Mouse (Mus musculus) cortical plate, adult 2 months (tissue): ENCODE results near the gene Itpkc.

Experiments
- CTCF ChIP-seq: fragments of 200-500 bp; IDR thresholded peaks from 2 replicates; pipeline ENCODE4 v1.5.1; 2011; ENCODE audit warnings: mild to moderate bottlenecking, control low read depth, low read length; ENCODE audit not compliant: insufficient read depth; ENCODE audit errors: extremely low read depth
- POLR2A ChIP-seq: fragments of 200-500 bp; IDR thresholded peaks from 2 replicates; pipeline ENCODE4 v1.6.1; 2011; ENCODE audit warnings: mild to moderate bottlenecking, low read length, control low read depth; ENCODE audit not compliant: insufficient read depth; ENCODE audit errors: extremely low read depth

DNA sequence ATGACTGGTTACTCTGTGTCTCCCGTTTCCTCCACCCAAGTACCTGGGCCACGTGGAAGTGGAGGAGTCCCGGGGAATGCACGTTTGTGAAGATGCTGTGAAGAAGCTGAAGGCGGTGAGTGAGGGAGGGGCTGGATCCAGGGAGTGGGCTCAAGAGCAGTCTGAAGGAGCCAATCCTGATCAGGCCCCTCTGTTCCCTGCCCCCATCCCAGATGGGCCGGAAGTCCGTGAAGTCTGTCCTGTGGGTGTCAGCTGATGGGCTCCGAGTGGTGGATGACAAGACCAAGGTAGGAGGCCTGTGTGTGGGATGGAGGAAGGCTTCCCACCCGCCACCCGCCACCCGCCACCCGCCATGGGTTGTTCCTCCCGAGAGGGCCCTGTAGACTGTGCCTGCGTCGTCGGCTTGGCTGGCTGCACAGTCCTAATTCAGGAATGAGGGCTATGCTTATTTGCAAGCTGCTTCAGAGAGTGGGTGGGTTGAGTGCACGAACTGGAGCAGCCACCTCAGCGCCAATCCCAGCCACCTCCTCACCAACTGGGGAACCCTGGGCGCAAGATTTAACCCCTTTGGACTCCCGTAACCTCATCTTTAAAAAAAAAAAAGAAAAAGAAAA, 38.2 kb upstream of the Itpkc start:
- TF ChIP-seq POLR2A: no peak
- TF ChIP-seq CTCF: no peak
